Mouse (Mus musculus): ENCODE data around the gene Mex3d. TPM values are rescaled to one million over a fixed set of nuclear protein-coding genes. Genes with fewer than 3 reads are reported as not detected.
A peak's percentile ranks its signal among the peaks of the same experiment; 100 is the strongest.

Gene Mex3d
- polyA plus RNA-seq, 1 experiment from 2014 or later, result 0.72 TPM

DNA sequence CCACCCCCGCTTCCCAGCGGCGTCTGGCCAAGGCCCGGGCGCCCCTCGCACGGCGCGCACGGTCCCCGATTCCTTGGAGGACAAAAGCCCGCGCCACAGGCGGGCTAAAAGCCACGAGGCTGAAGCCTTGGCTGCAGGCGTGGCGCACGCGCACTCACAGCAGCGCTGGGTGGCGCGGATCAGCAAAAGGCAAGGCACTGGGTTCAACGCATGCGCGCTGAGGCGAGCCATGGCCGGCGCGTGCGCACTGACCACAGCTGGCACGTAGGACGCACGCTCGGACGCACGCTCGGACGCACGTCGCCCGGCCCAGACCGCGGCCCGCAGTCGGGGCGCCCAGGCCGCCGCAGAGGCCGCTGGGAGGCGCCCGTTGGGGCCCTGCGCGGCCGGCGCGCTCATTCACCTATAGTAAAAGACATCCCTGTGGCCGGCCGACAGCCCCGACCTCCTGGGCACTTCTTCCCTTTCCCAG lies 11.3 kb upstream of the Mex3d start:
- H3K27ac ChIP-seq (ENCODE audit: low read depth), result peak overlapping the region; percentile 97
- H3K27me3 ChIP-seq (ENCODE audit: insufficient read depth, low read length), result no peaks in the 10 kb centered on the region
- peak overlapping the region; percentile 81 for H3K9ac ChIP-seq (replicated peaks)
- H3K4me1 ChIP-seq (ENCODE audit: insufficient read depth), result peaks cover 33% of the 10 kb centered on the region
- TF ChIP-seq EP300 (IDR thresholded peaks at IDR 0.05; ENCODE audit: low read depth) (no peak), CTCF (IDR thresholded peaks at IDR 0.05; ENCODE audit: low read depth) (peak; percentile 15; the same call in 1 of the 2 replicates)
- peak overlapping the region; percentile 95 for H3K4me2 ChIP-seq (ENCODE audit: low read depth, low read length)
- DNase-seq (peak; percentile 99), ATAC-seq (peak; percentile 83)
- no peaks in the 10 kb centered on the region for H3K9me3 ChIP-seq (ENCODE audit: low read length)
- H3K36me3 ChIP-seq (replicated peaks; ENCODE audit: insufficient read depth, low read length), result peaks cover 40% of the 10 kb centered on the region
- H3K4me3 ChIP-seq (ENCODE audit: low read depth, low read length), result peak overlapping the region; percentile 73
- under 1% methylated on average over 36 of the region's 59 CpGs for WGBS (ENCODE audit: insufficient replicate concordance)

DNA sequence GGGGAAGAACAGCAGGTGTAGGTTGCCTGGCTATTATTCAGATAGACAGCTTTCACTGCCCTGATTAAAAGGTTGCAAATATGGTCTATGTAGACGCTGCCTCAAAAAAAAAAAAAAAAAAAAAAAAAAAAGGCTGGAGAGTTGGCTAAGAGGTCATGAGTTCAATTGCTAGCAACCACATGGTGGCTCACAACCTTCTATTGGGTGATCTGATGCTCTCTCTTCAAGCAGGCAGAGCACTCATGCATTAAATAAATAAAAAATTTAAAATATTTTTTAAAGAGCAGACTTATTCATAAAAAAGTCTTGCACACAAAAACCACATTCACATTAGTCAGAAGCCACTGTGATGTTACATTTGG lies 10.7 kb upstream of the Mex3d start:
- no peak for TF ChIP-seq CTCF (IDR thresholded peaks at IDR 0.05; ENCODE audit: low read depth)
- no peak for TF ChIP-seq EP300 (IDR thresholded peaks at IDR 0.05; ENCODE audit: low read depth)
- peak overlapping the region; percentile 95 for H3K4me2 ChIP-seq (ENCODE audit: low read depth, low read length)
- DNase-seq (no peak), ATAC-seq (no peak)
- no peaks in the 10 kb centered on the region for H3K9me3 ChIP-seq (ENCODE audit: low read length)
- H3K27ac ChIP-seq (ENCODE audit: low read depth), result peak overlapping the region; percentile 97
- no peaks in the 10 kb centered on the region for H3K27me3 ChIP-seq (ENCODE audit: insufficient read depth, low read length)
- peak overlapping the region; percentile 71 for H3K9ac ChIP-seq (replicated peaks)
- H3K4me3 ChIP-seq (ENCODE audit: low read depth, low read length), result peak overlapping the region; percentile 73
- 0% methylated on average over 1 of the region's 1 CpGs for WGBS (ENCODE audit: insufficient replicate concordance)
- H3K36me3 ChIP-seq (replicated peaks; ENCODE audit: insufficient read depth, low read length), result peaks cover 40% of the 10 kb centered on the region
- H3K4me1 ChIP-seq (ENCODE audit: insufficient read depth), result peaks cover 33% of the 10 kb centered on the region

DNA sequence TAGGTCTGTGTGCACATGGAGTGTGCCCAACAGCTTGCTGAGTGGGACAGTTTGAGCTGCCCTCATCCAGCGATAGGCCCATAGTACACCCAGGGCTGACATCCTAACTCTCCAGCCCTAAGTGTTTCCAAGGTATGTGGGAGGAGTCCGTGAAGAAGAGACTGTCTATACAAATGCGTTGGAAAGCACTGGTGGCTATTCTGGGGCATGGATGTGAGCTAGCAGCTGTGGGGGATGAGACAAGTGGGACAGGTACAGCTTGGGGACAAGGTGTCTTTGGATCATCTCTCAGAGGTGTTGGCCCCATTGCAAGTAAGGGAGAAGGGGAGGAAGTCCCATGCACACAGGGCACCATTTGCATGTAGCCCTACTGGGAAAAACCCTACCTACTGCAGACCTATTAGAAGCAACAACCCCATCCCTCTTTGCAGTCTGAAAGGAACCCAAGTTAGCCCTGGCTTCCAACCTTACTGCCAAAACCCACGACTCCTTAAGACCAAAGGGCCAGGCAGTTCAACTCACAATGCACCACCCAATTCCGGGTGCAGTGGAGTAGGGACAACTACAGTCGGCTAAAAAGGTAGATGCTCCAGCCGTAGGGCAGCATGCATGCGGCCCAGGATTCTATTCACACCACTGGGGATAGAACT lies 10.2 kb upstream of the Mex3d start:
- WGBS (ENCODE audit: insufficient replicate concordance), result 45% methylated on average over 8 of the region's 8 CpGs
- Histone ChIP-seq H3K4me2 (ENCODE audit: low read depth, low read length) (peak overlapping the region; percentile 95), H3K9ac (replicated peaks) (peak overlapping the region; percentile 71), H3K36me3 (replicated peaks; ENCODE audit: insufficient read depth, low read length) (peaks cover 40% of the 10 kb centered on the region), H3K4me1 (ENCODE audit: insufficient read depth) (peaks cover 33% of the 10 kb centered on the region), H3K9me3 (ENCODE audit: low read length) (no peaks in the 10 kb centered on the region), H3K27ac (ENCODE audit: low read depth) (no peak overlapping the region), H3K27me3 (ENCODE audit: insufficient read depth, low read length) (no peaks in the 10 kb centered on the region), H3K4me3 (ENCODE audit: low read depth, low read length) (peak overlapping the region; percentile 73)
- ATAC-seq (no peak), DNase-seq (no peak)
- TF ChIP-seq EP300 (IDR thresholded peaks at IDR 0.05; ENCODE audit: low read depth) (no peak), CTCF (IDR thresholded peaks at IDR 0.05; ENCODE audit: low read depth) (no peak)

DNA sequence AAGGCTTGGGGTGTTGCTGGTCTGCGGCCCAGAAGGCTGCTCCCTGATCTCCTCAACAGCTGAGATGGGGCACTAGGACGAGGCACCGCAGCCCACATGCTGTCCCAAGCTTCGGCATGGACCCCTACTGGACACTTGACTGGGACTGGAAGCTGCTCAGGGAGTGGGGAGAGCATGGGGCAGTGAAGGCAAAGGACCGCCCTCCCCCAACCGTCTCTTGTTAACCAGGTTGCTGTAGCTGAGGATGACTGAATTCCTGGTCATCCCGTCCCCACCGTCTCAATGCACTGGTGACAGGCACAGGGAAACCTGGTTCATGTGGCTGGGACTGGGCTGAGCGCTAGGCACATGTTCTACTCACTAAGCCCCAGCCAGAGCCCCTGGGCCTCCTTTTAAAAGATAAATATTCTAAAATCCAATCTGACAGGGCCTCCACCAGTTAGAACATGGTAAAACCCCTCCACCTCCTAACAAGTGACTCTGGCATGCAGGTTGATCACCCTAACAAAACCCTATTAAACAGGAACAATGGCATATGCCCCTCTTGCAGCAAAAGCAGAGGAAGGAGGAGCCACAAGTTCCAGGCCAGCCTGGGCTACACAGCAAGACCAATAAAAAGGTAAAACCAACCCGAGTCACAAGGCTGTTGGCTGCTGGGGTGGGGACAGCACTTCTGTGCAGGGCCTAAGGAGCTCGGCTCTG lies 9.5 kb upstream of the Mex3d start:
- no peak overlapping the region for H3K27ac ChIP-seq (ENCODE audit: low read depth)
- H3K4me1 ChIP-seq (ENCODE audit: insufficient read depth), result peaks cover 33% of the 10 kb centered on the region
- H3K36me3 ChIP-seq (replicated peaks; ENCODE audit: insufficient read depth, low read length), result peaks cover 42% of the 10 kb centered on the region
- no peaks in the 10 kb centered on the region for H3K27me3 ChIP-seq (ENCODE audit: insufficient read depth, low read length)
- DNase-seq (no peak), ATAC-seq (no peak)
- H3K9me3 ChIP-seq (ENCODE audit: low read length), result no peaks in the 10 kb centered on the region
- 71% methylated on average over 11 of the region's 11 CpGs for WGBS (ENCODE audit: insufficient replicate concordance)
- no peak overlapping the region for H3K4me3 ChIP-seq (ENCODE audit: low read depth, low read length)
- TF ChIP-seq CTCF (IDR thresholded peaks at IDR 0.05; ENCODE audit: low read depth), result no peak
- no peak for TF ChIP-seq EP300 (IDR thresholded peaks at IDR 0.05; ENCODE audit: low read depth)
- H3K9ac ChIP-seq (replicated peaks), result peak overlapping the region; percentile 71; the same call in 1 of the 2 replicates
- H3K4me2 ChIP-seq (ENCODE audit: low read depth, low read length), result peak overlapping the region; percentile 95

DNA sequence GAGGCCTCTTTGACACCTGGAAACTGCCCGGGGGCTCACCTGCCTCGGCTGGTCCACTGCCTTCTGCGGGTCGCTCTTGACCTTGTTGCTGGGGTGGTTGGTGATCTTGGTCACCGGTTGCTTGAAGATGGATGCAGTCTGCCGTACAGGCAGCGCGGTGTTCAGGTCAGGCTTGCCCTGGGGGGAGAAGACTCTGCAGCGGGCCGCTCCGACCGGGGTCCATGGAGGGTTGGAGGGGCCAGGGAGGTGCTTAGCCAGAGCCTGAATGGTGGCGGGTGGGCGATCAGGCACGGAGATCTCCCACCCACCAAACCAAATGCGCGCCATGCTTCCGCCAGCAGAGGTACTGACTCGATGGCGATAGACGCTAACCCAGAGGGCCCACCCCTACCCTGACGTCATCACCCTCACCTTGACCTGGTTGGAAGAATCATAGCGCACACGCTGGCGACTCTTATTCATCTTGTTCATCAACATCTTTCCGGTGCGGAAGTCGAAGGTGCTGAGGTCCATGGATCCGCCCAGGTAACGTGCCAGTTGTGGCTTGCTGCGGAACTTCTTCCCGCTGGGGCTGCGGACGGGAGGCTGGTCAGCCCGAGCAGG lies 7.7 kb upstream of the Mex3d start:
- Histone ChIP-seq H3K4me2 (ENCODE audit: low read depth, low read length) (no peak overlapping the region), H3K36me3 (replicated peaks; ENCODE audit: insufficient read depth, low read length) (peaks cover 42% of the 10 kb centered on the region), H3K9me3 (ENCODE audit: low read length) (no peaks in the 10 kb centered on the region), H3K9ac (replicated peaks) (no peak overlapping the region), H3K27me3 (ENCODE audit: insufficient read depth, low read length) (no peaks in the 10 kb centered on the region), H3K27ac (ENCODE audit: low read depth) (no peak overlapping the region), H3K4me3 (ENCODE audit: low read depth, low read length) (no peak overlapping the region), H3K4me1 (ENCODE audit: insufficient read depth) (peaks cover 19% of the 10 kb centered on the region)
- DNase-seq, result no peak
- no peak for ATAC-seq
- TF ChIP-seq EP300 (IDR thresholded peaks at IDR 0.05; ENCODE audit: low read depth) (no peak), CTCF (IDR thresholded peaks at IDR 0.05; ENCODE audit: low read depth) (no peak)
- 93% methylated on average over 34 of the region's 35 CpGs for WGBS (ENCODE audit: insufficient replicate concordance)

DNA sequence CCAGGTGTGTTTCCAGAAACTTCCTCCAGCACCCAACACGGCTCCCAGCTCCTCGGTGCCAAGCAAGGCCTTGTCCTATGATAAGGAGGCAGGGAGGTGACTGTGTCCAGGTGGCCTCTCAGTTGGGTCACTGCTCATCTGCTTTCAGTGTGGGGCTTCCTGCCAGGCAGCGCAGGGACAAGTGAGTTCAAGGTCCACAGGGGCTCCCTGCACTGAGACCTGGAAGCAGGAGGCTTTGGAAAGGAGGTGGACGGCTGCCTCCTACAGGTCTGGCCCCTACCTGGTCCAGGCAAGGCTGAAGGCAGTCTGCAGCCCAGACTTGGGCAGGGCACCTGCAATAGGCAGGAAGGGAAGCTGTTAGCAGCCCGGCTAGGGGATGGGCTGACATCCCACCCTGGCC lies 5.2 kb upstream of the Mex3d start:
- DNase-seq, result no peak

More for the DNA sequence above, 5.2 kb upstream of the Mex3d start:
- WGBS (ENCODE audit: insufficient replicate concordance), result 81% methylated on average over 5 of the region's 5 CpGs
- no peak for ATAC-seq
- TF ChIP-seq CTCF (IDR thresholded peaks at IDR 0.05; ENCODE audit: low read depth) (no peak), EP300 (IDR thresholded peaks at IDR 0.05; ENCODE audit: low read depth) (no peak)
- no peak overlapping the region for H3K9ac ChIP-seq (replicated peaks)
- no peaks in the 10 kb centered on the region for H3K9me3 ChIP-seq (ENCODE audit: low read length)
- H3K4me3 ChIP-seq (ENCODE audit: low read depth, low read length), result no peak overlapping the region
- H3K27me3 ChIP-seq (ENCODE audit: insufficient read depth, low read length), result no peaks in the 10 kb centered on the region
- H3K36me3 ChIP-seq (replicated peaks; ENCODE audit: insufficient read depth, low read length), result peaks cover 42% of the 10 kb centered on the region
- H3K27ac ChIP-seq (ENCODE audit: low read depth), result no peak overlapping the region
- peaks cover 20% of the 10 kb centered on the region for H3K4me1 ChIP-seq (ENCODE audit: insufficient read depth)
- H3K4me2 ChIP-seq (ENCODE audit: low read depth, low read length), result no peak overlapping the region

All from liver, postnatal 0 days (tissue).